Mouse (Mus musculus): ENCODE data around the gene Maml3.

Gene Maml3

GRCm38 (mm10) chr3:52000871-52001517, 103.9 kb downstream of the Maml3 start:
- DNase-seq, result no peak

DNA sequence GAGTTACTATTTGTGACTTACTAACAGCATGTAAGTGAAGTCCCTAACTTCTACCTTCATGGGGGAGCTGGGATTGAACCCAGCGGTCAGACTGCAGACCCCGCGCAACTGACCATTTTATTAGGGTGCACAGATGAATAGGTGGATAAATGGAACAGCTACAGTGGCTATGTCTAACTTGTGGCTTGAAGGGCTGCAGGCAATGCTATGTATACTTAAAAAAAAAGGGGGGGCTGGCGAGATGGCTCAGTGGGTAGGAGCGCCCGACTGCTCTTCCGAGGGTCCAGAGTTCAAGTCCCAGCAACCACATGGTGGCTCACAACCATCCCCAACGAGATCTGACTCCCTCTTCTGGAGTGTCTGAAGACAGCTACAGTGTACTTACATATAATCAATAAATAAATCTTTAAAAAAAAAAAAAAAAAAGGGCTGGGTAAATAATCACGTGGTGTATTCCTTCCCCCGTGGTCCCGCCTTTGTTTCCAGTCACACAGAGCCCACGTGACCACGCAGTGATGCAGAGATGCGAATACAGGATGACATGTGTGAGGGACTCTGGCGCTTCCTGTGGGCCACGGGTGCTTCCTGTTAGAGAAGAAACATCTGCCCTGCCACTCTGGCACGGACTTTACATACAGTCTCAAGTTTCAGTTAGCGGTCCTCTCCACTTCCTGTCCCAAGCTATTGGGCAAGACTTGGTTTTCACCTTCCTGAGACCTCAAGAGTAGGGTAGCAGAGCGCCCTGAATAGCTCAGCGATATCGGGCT, 105.0 kb downstream of the Maml3 start:
- DNase-seq, result peak; percentile 77

DNA sequence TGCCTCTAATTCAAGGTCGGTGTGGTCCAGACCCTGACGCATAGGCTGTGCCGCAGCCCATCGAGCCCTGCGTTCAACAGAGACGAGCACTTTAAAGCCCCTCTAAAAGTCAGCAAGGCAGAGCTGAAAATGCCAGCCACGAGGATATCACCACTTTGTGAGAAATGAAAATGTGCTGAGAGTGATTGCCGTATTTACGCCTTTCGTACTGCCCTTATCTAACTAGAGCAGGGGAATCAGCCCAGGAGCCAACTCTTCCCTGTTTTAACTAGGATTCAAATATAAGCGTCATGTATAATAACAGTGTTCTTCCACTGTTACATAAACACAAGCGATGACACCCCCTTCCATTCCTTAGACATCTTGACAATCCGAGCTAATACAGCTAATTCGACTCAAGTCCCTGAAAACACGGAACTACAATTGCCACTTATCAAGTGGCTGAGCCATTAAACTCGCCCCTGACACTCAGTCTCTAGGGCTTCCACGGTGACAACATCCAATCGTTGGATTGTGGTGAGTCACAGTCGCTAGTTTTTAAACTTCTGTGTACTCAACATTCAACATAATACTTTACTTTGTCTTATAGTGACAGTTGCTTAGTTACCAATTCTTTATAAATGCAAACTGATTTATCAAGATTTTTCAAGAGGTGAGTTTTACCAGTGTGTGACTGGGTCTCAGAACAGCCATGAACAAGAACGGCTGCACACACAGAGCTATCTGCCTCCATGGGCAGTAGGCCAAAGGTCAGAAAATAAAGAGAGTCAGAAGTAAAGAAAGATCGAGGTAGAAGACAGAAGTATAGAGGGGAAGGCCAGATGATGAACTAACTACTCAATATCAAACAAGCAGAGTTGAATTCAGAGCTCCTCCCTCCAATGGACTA, 106.1 kb downstream of the Maml3 start:
- no peak for DNase-seq

- DNase-seq, result no peak
Observed at GRCm38 (mm10) chr3:51997616-51998015, 107.3 kb downstream of the Maml3 start.

DNA sequence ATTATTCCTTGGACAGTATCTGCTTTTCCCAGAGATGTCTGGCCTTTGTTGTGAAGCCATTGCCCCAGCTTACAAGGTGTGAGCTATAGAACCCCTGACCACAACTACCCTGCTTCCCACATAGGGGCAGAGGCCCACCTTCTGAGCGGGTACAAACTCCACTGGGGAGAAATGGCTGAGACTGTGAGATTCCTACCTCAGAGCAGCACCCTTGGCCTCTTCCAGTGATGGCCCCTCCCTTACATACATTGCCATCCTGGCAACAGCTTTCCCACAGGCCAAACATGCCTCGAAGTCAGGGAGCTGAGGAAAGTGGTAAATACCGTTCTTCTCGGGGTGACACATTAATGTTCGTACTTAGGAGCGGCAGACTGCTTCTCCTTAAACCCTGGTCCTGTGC, 118.4 kb downstream of the Maml3 start:
- DNase-seq, result no peak

DNA sequence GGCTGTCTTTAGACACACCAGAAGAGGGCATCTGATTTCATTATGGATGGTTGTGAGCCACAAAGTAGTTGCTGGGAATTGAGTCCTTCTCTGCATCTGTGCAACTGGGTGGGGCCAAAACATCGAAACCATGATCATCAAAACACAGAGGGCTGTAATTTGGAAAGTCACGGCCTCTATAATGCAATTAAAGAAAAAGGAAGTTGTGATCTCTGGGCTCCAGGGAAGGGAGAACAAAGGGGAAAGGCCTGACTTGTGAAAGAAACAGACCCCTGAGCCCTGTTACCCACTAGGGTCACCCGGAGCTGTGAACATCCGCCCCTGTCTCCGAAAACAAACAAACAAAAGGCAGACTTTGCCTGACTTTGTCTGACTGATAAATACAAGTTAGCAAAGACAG, 123.4 kb downstream of the Maml3 start:
- DNase-seq, result no peak

DNA sequence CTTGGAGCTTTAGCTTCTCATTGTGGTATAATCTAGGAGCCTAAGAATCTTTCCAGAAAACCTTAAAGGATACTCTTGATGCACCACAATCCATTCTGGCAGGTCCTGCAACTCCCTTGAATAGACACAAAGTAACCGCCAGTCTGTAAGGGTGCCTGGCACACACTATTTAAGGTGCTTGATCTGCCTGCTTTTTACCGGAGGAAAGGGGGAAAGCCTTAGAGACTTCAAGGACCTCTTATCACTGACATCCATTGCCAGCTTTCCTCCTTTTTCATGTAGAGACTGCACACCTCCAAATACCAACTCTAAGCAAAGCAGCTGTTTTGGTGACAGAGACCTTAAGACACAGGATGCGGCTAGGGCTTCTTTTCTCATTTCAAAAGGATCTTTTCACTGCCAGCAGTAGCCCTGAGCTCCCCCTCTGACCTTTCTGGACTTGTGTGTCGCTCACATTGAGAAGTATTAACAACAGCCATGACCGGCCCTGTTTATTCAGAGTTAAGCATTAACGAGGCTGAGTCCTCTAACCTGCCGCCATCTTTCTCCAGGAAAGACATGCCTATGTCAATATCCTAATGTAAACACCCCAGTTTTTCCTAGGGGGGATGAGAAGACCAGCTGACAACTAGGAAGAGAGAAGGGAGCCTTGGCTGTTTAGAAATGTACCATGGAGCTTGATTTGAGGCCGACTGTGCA, 127.1 kb downstream of the Maml3 start:
- DNase-seq, result no peak

GRCm38 (mm10) chr3:51974601-51975000, 130.3 kb downstream of the Maml3 start:
- no peak for DNase-seq

GRCm38 (mm10) chr3:51974153-51974552, 130.7 kb downstream of the Maml3 start:
- no peak for DNase-seq

- DNase-seq, result no peak
Observed at GRCm38 (mm10) chr3:51972576-51972975, 132.3 kb downstream of the Maml3 start.

DNA sequence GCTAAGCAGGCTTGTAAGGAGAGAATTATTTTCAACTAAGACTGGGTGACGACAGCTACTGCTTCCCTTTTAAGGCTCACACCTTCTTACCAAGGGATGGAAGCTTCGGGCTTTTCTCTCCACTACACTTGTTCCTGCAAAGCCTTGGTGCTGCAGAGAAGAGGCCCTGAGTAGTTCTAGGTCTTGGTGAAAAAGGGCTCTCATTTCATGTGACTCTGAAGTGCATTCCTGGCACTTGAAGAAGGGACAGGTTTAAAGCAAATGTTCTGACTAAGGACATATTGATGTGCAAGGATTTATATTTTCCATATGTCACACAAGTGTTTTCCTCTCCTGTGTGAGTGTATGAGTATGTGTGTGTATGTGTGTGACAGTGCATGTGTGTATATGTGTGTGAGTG, 134.4 kb downstream of the Maml3 start:
- no peak for DNase-seq

DNA sequence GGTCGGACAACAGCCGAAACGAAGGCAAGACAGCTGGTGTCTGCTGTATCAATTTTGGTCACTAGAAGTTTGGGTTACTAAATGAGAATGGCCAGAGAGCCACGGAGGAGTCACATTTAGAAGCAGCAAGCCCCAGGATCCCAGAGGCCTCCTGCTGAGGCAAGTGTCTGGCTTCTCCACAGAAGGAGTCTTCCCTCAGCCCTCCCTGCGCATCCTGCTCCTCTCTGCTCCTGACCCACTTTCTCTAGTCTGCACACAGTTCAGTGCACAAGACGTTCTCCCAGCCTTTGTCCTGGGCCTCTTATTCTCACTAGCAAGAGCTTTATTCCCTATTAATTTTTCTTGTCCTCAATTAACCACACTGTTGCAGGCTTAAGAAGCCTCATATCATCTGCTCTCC, 135.4 kb downstream of the Maml3 start:
- no peak for DNase-seq

- no peak for DNase-seq
Observed at GRCm38 (mm10) chr3:51965841-51966240, 139.0 kb downstream of the Maml3 start.

DNA sequence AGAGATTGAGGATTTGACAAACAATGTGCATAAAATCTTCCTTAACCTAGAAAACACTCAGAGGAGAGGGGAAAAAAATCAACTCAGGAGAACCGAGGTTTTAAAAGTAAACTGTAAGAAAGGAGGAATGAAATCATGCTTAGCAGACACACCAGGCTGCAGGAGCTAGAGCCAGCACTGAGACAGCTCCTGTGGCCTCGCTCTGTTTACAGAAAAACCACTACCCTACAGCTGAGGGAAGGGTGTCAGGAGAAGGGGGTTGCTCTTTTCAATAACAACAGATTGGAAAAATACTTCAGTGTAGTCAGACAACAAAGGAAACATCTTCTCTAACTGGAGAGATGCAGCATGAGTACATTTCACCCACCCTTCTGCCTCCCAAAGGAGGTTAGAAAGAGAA, 139.4 kb downstream of the Maml3 start:
- no peak for DNase-seq

DNA sequence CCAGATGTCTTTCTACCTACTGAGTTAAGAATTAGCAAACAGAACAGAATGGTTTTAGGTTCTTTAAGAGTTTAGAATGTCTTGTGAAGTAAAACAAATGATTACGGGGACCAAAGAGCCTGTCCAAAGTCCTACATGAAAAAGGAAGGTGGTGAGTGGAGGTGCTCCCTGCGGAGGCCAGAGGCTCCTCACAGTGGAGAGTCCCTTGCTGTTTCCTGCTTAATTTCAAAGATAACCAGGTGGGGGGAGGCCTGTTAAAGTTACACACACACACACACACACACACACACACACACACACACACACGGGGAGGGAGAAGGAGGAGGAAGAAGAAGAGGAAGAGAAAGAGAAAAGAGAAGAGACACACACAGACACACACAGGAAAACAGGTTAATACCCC, 139.9 kb downstream of the Maml3 start:
- no peak for DNase-seq

DNA sequence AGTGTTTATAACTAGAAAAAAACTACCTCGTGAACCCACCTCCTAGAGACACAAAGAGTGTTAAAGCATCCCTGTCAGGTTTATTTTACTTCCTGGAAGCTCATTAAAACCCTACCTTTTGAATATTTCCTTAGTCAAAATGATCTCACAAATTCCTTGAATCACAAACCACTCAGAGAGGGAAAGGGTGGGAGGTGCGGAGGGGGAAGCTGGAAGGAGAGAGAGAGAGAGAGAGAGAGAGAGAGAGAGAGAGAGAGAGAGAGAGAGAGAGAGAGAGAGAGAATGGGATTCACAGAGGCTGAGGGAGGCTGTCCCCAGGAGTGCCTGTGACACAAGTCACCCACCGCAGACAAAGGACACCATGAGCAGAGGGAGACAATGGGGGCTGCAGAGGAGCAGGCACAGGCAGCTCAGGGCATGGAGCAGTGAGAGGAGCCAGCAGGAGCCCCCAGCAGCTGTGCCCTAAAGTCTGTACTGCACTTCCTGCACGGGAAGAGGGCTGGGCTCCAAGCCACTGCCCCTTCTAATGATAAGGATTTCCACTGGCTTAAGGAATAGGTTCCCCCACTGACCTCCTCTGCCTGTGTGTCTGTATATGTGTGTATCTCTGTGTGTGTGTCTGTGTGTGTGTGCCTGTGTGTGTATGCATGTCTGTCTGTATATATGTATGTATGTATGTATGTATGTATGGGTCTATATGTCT, 140.8 kb downstream of the Maml3 start:
- DNase-seq, result no peak

GRCm38 (mm10) chr3:51963151-51963791, 141.6 kb downstream of the Maml3 start:
- no peak for DNase-seq

- DNase-seq, result no peak
Observed at GRCm38 (mm10) chr3:51958751-51959150, 146.1 kb downstream of the Maml3 start.

DNA sequence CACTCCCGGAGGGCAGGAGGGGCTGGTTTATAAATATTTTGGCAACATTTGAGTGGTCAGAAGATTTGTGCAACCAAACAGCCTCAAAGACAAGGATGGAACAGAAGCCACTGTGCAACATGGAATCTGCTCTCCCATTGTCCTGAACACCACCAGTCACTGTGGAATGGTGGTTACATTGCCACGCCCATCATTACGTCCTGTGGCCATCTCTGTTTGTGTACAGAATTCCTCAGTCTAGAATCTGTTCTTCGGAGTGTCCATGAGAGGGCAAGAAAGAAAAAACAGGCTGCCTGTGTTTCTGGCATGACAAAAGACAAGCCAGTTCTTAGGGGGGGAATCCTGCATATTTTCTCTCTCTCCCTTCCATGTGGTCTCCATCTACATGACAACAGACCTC, 150.4 kb downstream of the Maml3 start:
- DNase-seq, result no peak

DNA sequence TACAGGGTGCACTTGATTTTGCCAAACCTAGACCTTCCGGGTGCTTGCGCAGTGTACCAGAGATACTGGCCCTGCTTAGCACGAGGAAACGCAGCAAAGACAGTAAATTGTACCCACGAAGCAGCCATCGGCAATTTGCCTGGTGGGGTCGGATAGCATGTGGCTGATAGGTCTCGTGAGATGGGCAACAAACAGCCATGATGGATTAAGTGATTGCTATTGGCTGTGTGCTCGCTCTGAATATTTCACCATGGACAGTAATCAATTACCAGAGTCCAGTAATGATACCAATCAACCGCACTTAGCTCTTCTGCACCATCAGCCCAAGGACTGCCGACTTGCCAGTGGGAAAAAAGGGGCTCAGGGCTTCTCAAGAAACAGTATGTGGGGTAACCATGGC, 150.9 kb downstream of the Maml3 start:
- DNase-seq, result no peak

GRCm38 (mm10) chr3:51952728-51953623, 151.9 kb downstream of the Maml3 start:
- no peak for DNase-seq

Data from kidney, postnatal 10 days (tissue).